Mouse (Mus musculus): Measurements from ENCODE around the gene Macrod2.

DNA sequence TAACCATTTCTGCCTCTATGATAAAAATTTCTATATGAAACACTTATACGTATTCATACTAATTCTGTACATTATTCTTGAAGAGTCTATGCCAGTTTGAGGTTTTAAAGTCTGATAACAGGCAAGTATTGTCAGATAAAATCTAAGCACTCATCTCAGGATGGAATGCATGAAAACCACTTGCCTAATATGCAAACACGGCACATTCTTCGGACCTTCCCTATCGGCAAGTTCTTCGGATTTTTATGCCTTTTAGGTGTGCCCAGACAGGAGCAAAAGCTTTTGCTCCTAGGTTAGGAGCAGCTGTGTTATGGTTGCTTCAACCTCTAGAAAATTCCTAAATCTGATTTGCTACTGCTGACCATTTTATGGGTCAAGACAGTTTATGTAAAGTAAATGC, 433.8 kb downstream of the Macrod2 start:
- TF ChIP-seq EP300 (IDR thresholded peaks at IDR 0.05) (peak; percentile 55; the same call in 1 of the 2 replicates), CTCF (IDR thresholded peaks at IDR 0.05) (no peak)

All from lung, postnatal 0 days (tissue).